Comparison of ENCODE assay signal across 22 mouse cellular contexts in genomic region chr2:135072503-135072902, GRCm38 (mm10).
"Had no signal": no experiment of that assay in that cellular context is flagged by ENCODE, and none has a peak within 500 bp of the region (broad histone marks: within the 10 kb centered on the region; RNA-seq: fewer than 3 reads in every experiment).

No protein-coding gene starts in this region.

- H3K9me3 ChIP-seq: heart, embryonic 13.5 days; heart, embryonic 15.5 days; hindbrain, embryonic 13.5 days; hindbrain, embryonic 15.5 days; limb, embryonic 10.5 days; limb, embryonic 12.5 days; liver, embryonic 13.5 days; liver, embryonic 15.5 days had no signal

- H3K36me3 ChIP-seq: heart, embryonic 13.5 days; heart, embryonic 15.5 days; hindbrain, embryonic 13.5 days; hindbrain, embryonic 15.5 days; limb, embryonic 10.5 days; limb, embryonic 12.5 days; liver, embryonic 13.5 days; liver, embryonic 15.5 days had no signal

- DNase-seq: gastrocnemius, adult 2 months; gastrocnemius, postnatal 10 days; gastrocnemius, postnatal 25 days; heart, adult 18-20 months; heart, postnatal 14 days; heart, postnatal 36 days; kidney, adult 11 months; kidney, adult 2 months; kidney, postnatal 10 days; kidney, postnatal 36 days; layer of hippocampus, adult 9-11 months; layer of hippocampus, postnatal 36 days; liver; liver, embryonic 13.5 days; liver, postnatal 0 days had no signal

- H3K4me1 ChIP-seq: heart, embryonic 13.5 days; heart, embryonic 15.5 days; hindbrain, embryonic 13.5 days; hindbrain, embryonic 15.5 days; limb, embryonic 10.5 days; limb, embryonic 12.5 days; liver, embryonic 13.5 days; liver, embryonic 15.5 days had no signal

- H3K27me3 ChIP-seq: heart, embryonic 13.5 days; heart, embryonic 15.5 days; hindbrain, embryonic 13.5 days; hindbrain, embryonic 15.5 days; limb, embryonic 12.5 days; liver, embryonic 13.5 days; liver, embryonic 15.5 days had no signal

- H3K4me3 ChIP-seq: gastrocnemius, adult 2 months; heart, embryonic 13.5 days; heart, embryonic 15.5 days; hindbrain, embryonic 13.5 days; hindbrain, embryonic 15.5 days; limb, embryonic 10.5 days; limb, embryonic 12.5 days; liver, embryonic 13.5 days; liver, embryonic 15.5 days had no signal
